Mouse (Mus musculus) heart, adult 2 months (tissue): ENCODE measurements at regions not wholly inside any gene's neighbourhood (a gene's known extent, or its start where the extent isn't known, plus 50 kb on each side); places are given as distances from the start of the nearest gene placed in this dataset.
A peak's percentile ranks its signal among the peaks of the same experiment; 100 is the strongest.

Source experiments
- CTCF ChIP-seq: fragments of 200-600 bp; IDR thresholded peaks from 2 replicates; pipeline ENCODE4 v1.8.1; 2022; ENCODE audit warnings: antibody characterized with exemption, mild to moderate bottlenecking, moderate library complexity
- POLR2A ChIP-seq: fragments of 200-500 bp; IDR thresholded peaks from 2 replicates; pipeline ENCODE4 v1.6.1; 2011; ENCODE audit warnings: mild to moderate bottlenecking, low read depth, low read length, control low read depth; ENCODE audit not compliant: insufficient read depth

- TF ChIP-seq CTCF, result peak; percentile 57
- no peak for TF ChIP-seq POLR2A
Measured at GRCm38 (mm10) chr2:30676833-30677459, 82.1 kb downstream of the Cstad start.
